Mouse (Mus musculus) C2C12 (cell line): ENCODE measurements at regions not wholly inside any gene's neighbourhood (a gene's known extent, or its start where the extent isn't known, plus 50 kb on each side); places are given as distances from the start of the nearest gene placed in this dataset.
"Not testable (repeated sequence)": the region's sequence is repeated elsewhere in the genome, so short reads cannot be mapped to it uniquely, and the experiment has no call there.

Experiments used
- H3K27me3 ChIP-seq: one replicate; pipeline ENCODE4 v1.6.1; 2011; ENCODE audit not compliant: control insufficient read depth, insufficient read depth, insufficient read length
- H3K36me3 ChIP-seq: one replicate; pipeline ENCODE4 v1.6.1; 2011; ENCODE audit not compliant: control insufficient read depth, insufficient read depth
- H3K4me3 ChIP-seq: one replicate; pipeline ENCODE4 v1.5.1; 2011; ENCODE audit warnings: mild to moderate bottlenecking, control low read depth; ENCODE audit not compliant: poor library complexity, insufficient read depth, severe bottlenecking
- H3K79me2 ChIP-seq: one replicate; pipeline ENCODE4 v1.6.1; 2011; ENCODE audit not compliant: control insufficient read depth, insufficient read depth
- H3K79me3 ChIP-seq: one replicate; pipeline ENCODE4 v1.6.1; 2011; ENCODE audit warnings: low read depth, control low read depth
- H3ac ChIP-seq: one replicate; pipeline ENCODE3; 2011; ENCODE audit warnings: low read depth; ENCODE audit not compliant: control insufficient read depth, insufficient read length
- CEBPB ChIP-seq: IDR thresholded peaks from one replicate; pipeline ENCODE4 v1.6.1; 2011; ENCODE audit warnings: low read depth, mild to moderate bottlenecking, control low read depth, moderate library complexity
- CTCF ChIP-seq: IDR thresholded peaks from one replicate; pipeline ENCODE4 v1.5.1; 2011; ENCODE audit not compliant: control insufficient read depth, insufficient read depth, insufficient read length
- FOSL1 ChIP-seq: IDR thresholded peaks from one replicate; pipeline ENCODE4 v1.8.0; 2011; ENCODE audit warnings: mild to moderate bottlenecking, low read length; ENCODE audit not compliant: poor library complexity, insufficient read depth, severe bottlenecking
- MAX ChIP-seq: IDR thresholded peaks from one replicate; pipeline ENCODE4 v1.6.1; 2011; ENCODE audit warnings: mild to moderate bottlenecking, control low read depth
- MYOD1 ChIP-seq: IDR thresholded peaks from one replicate; pipeline ENCODE4 v1.6.1; 2011; ENCODE audit warnings: low read depth; ENCODE audit not compliant: control insufficient read depth, insufficient read length
- MYOG ChIP-seq: IDR thresholded peaks from one replicate; pipeline ENCODE4 v1.6.1; 2011; ENCODE audit not compliant: control insufficient read depth, insufficient read length; ENCODE audit errors: extremely low read depth
- USF1 ChIP-seq: IDR thresholded peaks from one replicate; pipeline ENCODE4 v1.6.1; 2011; ENCODE audit warnings: low read depth, mild to moderate bottlenecking, control low read depth, moderate library complexity

DNA sequence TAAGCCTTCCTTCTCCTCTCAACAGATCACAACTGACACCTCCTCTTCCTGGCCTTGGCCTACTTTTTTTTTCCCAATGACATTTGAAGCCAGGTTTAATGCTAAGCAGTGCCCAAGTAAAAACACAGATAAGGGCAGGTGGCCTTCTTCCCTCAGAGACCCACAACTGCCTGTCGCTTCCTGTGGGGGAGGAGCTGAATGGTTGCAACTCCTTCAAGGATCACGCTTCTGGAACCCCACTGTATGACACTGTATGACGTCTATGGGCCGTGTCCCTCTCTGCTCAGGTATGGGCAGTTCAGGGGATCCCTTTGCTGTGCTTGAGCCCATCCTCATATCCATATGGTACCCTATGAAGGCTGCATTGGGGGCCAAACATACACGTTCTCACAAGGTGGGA is 103.9 kb upstream of the Fhl2 start:
- H3K36me3 ChIP-seq, result no peaks in the 10 kb centered on the region
- no peaks in the 10 kb centered on the region for H3K79me3 ChIP-seq
- no peak overlapping the region for H3ac ChIP-seq
- no peaks in the 10 kb centered on the region for H3K27me3 ChIP-seq
- H3K79me2 ChIP-seq, result no peaks in the 10 kb centered on the region
- no peak for TF ChIP-seq USF1
- TF ChIP-seq CTCF, result no peak
- no peak for TF ChIP-seq CEBPB
- TF ChIP-seq MYOD1, result no peak
- H3K4me3 ChIP-seq, result no peak overlapping the region

DNA sequence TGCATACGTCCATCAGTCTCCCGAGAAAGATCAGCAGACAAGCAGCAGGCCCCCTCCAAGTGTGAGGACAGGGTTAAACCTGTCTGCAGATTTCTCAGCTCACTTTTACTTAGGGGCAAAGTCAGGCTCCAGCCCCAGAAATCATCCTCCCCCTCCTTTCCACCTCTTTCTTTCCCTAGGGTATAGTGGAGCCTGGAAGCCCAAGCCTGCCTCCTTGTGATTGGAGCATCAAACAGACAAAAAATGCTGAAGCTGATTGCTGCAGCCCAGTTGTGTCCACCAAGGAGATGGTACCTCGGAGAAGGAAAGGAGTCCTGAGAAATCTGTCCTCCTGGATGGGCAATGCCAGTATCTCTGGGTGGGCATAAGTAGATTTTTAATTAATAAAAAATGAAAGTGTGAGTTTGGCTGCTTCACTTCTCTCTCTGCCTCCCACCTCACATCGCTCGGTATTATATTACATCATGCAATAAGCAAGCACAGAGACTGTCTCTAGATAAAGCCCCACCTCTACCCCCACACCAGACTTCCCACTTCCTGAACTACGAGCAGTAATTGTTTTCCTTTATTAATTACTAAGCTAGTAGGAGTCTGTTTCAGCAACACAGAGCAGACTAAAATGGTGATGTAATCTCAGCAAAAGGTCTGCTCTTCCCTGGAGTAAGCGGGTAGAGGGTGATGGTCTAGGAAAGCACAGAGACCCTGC is 105.2 kb upstream of the Fhl2 start:
- no peaks in the 10 kb centered on the region for H3K79me3 ChIP-seq
- H3K36me3 ChIP-seq, result no peaks in the 10 kb centered on the region
- no peak overlapping the region for H3ac ChIP-seq
- H3K4me3 ChIP-seq, result no peak overlapping the region
- no peaks in the 10 kb centered on the region for H3K79me2 ChIP-seq
- H3K27me3 ChIP-seq, result no peaks in the 10 kb centered on the region
- TF ChIP-seq USF1 (no peak), MYOG (no peak), FOSL1 (no peak), CEBPB (no peak), CTCF (no peak), MAX (no peak), MYOD1 (no peak)

DNA sequence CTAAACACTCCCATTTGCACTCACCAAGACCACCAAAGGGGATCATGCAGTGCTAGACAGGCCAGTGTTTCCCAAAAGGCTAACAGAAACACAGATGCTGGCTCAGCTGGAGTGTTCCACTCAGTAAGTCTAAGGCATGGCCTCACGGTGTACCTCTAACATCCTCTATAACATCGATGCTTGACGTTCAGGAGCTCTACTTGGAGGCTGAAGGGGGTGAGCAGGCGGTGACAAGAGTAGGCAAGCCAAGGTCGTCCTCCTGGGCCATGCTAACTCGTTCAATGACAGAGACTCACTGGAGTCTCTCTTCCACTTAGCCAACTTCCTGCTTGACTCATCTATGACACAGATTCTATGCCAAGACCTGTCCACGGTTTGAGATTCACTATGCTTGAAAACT is 105.9 kb upstream of the Fhl2 start:
- no peaks in the 10 kb centered on the region for H3K79me3 ChIP-seq
- no peaks in the 10 kb centered on the region for H3K79me2 ChIP-seq
- TF ChIP-seq FOSL1 (no peak), MYOD1 (no peak), CEBPB (no peak), MAX (no peak), MYOG (no peak), CTCF (no peak)
- no peaks in the 10 kb centered on the region for H3K27me3 ChIP-seq
- H3K4me3 ChIP-seq, result no peak overlapping the region
- H3K36me3 ChIP-seq, result no peaks in the 10 kb centered on the region
- no peak overlapping the region for H3ac ChIP-seq

DNA sequence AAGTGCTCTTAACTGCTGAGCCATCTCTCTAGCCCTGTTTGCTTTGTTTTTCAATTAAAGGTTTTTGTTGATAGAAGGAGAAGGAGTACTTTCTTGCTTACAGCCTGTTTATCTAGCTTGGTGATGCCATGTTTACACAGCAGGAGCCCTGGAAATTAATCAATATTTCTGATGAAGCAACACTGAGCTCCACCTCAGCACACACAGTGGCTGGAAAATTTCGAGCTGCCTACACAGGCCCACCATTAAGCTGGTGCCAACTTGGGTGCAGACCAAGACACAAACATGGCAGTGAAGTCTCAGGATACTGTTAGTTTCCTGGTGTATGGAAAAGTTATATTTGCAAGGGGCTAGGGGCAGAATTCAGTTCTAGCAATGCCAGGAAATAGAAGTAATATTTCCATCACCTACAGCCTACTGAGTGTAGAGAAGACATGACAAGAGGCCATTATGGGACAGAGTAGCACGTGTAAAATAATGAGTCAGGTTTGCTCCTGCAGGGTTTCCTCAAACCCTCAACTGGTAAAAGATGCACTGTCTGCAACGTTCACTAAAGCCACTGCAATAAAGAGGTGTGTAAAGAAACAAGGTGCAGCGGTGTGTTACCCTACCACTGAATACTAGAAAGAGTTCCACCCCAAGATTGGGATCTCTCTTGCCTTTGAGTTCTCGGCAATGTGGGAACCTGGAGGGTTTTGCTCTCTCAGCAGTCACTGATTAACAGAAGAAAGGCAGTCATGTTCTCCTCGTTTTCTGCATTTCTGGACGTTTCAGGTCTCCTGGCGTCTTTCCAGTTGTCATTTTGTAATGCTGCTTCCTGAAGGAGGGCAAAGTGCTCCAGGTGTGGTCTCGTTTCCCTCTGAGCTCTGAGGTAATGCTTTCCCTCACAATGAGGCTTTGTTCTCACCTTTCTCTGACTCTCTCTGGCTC is 108.8 kb upstream of the Fhl2 start:
- Histone ChIP-seq H3ac (no peak overlapping the region), H3K79me3 (no peaks in the 10 kb centered on the region), H3K79me2 (no peaks in the 10 kb centered on the region), H3K36me3 (no peaks in the 10 kb centered on the region), H3K27me3 (no peaks in the 10 kb centered on the region), H3K4me3 (no peak overlapping the region)
- no peak for TF ChIP-seq CTCF
- no peak for TF ChIP-seq MAX
- TF ChIP-seq MYOG, result no peak
- TF ChIP-seq MYOD1, result no peak
- no peak for TF ChIP-seq CEBPB
- no peak for TF ChIP-seq FOSL1
- TF ChIP-seq USF1, result no peak

DNA sequence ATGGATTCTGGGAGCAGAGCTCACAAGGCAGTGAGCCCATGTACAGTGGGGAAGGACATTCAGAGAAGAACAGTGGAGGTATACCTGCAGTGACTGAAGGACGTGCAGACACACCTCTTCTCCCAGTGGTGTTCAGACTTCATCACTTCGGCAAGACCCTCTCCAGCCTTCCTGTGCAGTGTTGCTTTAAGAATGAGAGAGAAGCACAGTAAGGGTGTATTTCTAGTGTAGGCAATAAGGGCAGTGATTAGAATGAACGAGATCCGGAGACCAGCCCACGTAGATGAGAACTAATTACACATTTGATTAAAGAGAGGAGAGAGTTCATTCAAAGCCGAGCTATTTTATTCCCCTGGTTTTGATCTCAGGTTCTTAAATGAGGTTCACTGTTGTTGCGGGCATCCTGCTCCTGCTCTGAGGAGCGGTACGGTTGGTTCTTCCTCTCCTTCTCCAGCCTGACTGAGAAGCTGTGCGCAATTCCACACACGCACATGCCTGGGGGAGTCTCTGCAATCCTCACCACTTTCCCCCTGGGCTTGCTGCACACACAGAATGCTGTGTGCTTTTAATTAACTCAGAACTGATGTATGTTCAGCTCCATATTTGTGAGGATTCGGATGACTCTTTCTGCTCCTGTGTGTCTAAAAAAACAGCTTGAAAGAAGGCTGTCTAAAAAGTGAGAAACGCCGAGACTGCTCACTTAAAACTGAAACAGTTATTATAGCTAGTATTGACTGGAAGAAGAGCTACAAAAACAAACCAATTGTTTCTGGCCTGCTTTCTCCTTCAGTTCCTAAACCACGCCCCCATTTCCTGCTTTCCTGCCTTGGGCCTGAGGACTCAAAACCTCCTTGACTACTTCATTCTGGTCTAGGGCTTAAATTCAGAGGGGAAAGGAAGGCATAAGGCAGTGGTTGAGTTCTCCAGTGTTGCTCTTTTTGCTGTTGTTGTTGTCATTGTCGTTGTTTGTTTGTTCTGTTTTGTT is 114.2 kb upstream of the Fhl2 start:
- TF ChIP-seq MAX, result no peak
- no peak for TF ChIP-seq MYOG
- TF ChIP-seq CEBPB, result no peak
- TF ChIP-seq FOSL1, result no peak
- TF ChIP-seq USF1, result no peak
- TF ChIP-seq CTCF, result no peak
- TF ChIP-seq MYOD1, result no peak
- Histone ChIP-seq H3K4me3 (no peak overlapping the region), H3ac (no peak overlapping the region), H3K36me3 (no peaks in the 10 kb centered on the region), H3K79me2 (no peaks in the 10 kb centered on the region), H3K79me3 (no peaks in the 10 kb centered on the region), H3K27me3 (no peaks in the 10 kb centered on the region)

DNA sequence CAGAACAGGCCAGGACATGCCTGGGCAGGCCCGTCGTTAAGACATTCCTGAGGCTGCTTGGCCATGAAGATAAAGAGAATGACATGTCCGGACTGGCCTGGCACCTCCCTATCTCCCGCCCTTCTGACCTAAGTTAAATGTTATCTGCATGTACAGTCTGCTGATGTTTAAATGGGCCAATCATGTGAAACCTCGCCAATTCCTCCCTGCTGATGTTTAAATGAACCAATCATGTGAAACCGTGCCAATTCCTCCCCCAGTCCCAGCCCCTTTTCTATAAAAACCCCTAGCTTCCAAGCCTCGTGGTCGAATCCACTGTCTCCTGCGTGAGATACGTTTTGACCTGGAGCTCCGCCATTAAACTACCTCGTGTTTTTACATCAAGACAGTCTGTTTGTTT is 119.5 kb upstream of the Fhl2 start:
- H3K79me3 ChIP-seq, H3K79me2 ChIP-seq, H3K36me3 ChIP-seq, H3K27me3 ChIP-seq, H3ac ChIP-seq, H3K4me3 ChIP-seq: not testable (repeated sequence)
